Mouse (Mus musculus): ENCODE data around the gene Cdc34b. TPM values are rescaled to one million over a fixed set of nuclear protein-coding genes. Genes with fewer than 3 reads are reported as not detected.

Cdc34b gene
- polyA plus RNA-seq, 1 experiment: 0.11 TPM

- no peak overlapping the region for H3K4me3 ChIP-seq
- H3ac ChIP-seq (ENCODE audit: control insufficient read depth, insufficient read length): no peak overlapping the region
- no peaks in the 10 kb centered on the region for H3K79me2 ChIP-seq (ENCODE audit: control insufficient read depth, insufficient read depth)
- no peaks in the 10 kb centered on the region for H3K27me3 ChIP-seq (ENCODE audit: control insufficient read depth, insufficient read depth, insufficient read length)
- H3K36me3 ChIP-seq (ENCODE audit: control insufficient read depth, insufficient read depth): no peaks in the 10 kb centered on the region
- no peak for TF ChIP-seq USF1 (IDR thresholded peaks at IDR 0.05; ENCODE audit: low read depth)
- TF ChIP-seq POLR2AphosphoS2 (IDR thresholded peaks at IDR 0.05; ENCODE audit: insufficient read length, low read depth): no peak
- no peak for TF ChIP-seq MYOD1 (IDR thresholded peaks at IDR 0.05; ENCODE audit: control insufficient read depth in 1 of 3, insufficient read length in 2 of 3, low read depth in 2 of 3)
- TF ChIP-seq REST (IDR thresholded peaks at IDR 0.05; ENCODE audit: insufficient read depth, insufficient read length): no peak
- no peak for TF ChIP-seq TCF12 (IDR thresholded peaks at IDR 0.05; ENCODE audit: insufficient read depth, poor library complexity, severe bottlenecking)
- no peak for TF ChIP-seq CEBPB (IDR thresholded peaks at IDR 0.05; ENCODE audit: insufficient read depth, poor library complexity, severe bottlenecking)
- no peak for TF ChIP-seq E2F4 (IDR thresholded peaks at IDR 0.05; ENCODE audit: insufficient read depth)
- no peak for TF ChIP-seq POLR2A (IDR thresholded peaks at IDR 0.05; ENCODE audit: insufficient read length, low read depth)
- no peak overlapping the region for H3K4me2 ChIP-seq (ENCODE audit: low read depth)
Observed at GRCm38 (mm10) chr11:94767241-94767640, 25.7 kb downstream of the Cdc34b start.

GRCm38 (mm10) chr11:94772363-94773055 is 30.9 kb downstream of the Cdc34b start:
- no peaks in the 10 kb centered on the region for H3K36me3 ChIP-seq (ENCODE audit: control insufficient read depth, insufficient read depth)
- peaks cover 24% of the 10 kb centered on the region for H3K27me3 ChIP-seq (ENCODE audit: control insufficient read depth, insufficient read depth, insufficient read length)
- H3K4me3 ChIP-seq: no peak overlapping the region
- no peak overlapping the region for H3ac ChIP-seq (ENCODE audit: control insufficient read depth, insufficient read length)
- H3K4me2 ChIP-seq (ENCODE audit: low read depth): no peak overlapping the region
- no peaks in the 10 kb centered on the region for H3K79me2 ChIP-seq (ENCODE audit: control insufficient read depth, insufficient read depth)
- TF ChIP-seq MYOD1 (IDR thresholded peaks at IDR 0.05; ENCODE audit: control insufficient read depth in 1 of 3, insufficient read length in 2 of 3, low read depth in 2 of 3): no peak
- TF ChIP-seq MYOG (IDR thresholded peaks at IDR 0.05; ENCODE audit: control insufficient read depth in 1 of 3, insufficient read depth in 1 of 3, insufficient read length in 2 of 3, low read depth in 2 of 3): no peak
- no peak for TF ChIP-seq SRF (IDR thresholded peaks at IDR 0.05; ENCODE audit: control insufficient read depth, insufficient read length, low read depth)
- TF ChIP-seq POLR2AphosphoS2 (IDR thresholded peaks at IDR 0.05; ENCODE audit: insufficient read length, low read depth): no peak
- no peak for TF ChIP-seq MAX (IDR thresholded peaks at IDR 0.05; ENCODE audit: low read depth)
- TF ChIP-seq POLR2A (IDR thresholded peaks at IDR 0.05; ENCODE audit: insufficient read length, low read depth): no peak
- TF ChIP-seq CEBPB (IDR thresholded peaks at IDR 0.05; ENCODE audit: insufficient read depth, poor library complexity, severe bottlenecking): no peak
- TF ChIP-seq REST (IDR thresholded peaks at IDR 0.05; ENCODE audit: insufficient read depth, insufficient read length): no peak
- no peak for TF ChIP-seq TCF3 (IDR thresholded peaks at IDR 0.05; ENCODE audit: insufficient read length, low read depth)
- TF ChIP-seq USF1 (IDR thresholded peaks at IDR 0.05; ENCODE audit: low read depth): no peak
- no peak for TF ChIP-seq TCF12 (IDR thresholded peaks at IDR 0.05; ENCODE audit: insufficient read depth, poor library complexity, severe bottlenecking)

- Histone ChIP-seq H3ac (ENCODE audit: control insufficient read depth, insufficient read length) (no peak overlapping the region), H3K79me2 (ENCODE audit: control insufficient read depth, insufficient read depth) (no peaks in the 10 kb centered on the region), H3K27me3 (ENCODE audit: control insufficient read depth, insufficient read depth, insufficient read length) (peaks cover 26% of the 10 kb centered on the region), H3K4me3 (no peak overlapping the region), H3K4me2 (ENCODE audit: low read depth) (no peak overlapping the region), H3K36me3 (ENCODE audit: control insufficient read depth, insufficient read depth) (no peaks in the 10 kb centered on the region)
- TF ChIP-seq CEBPB (IDR thresholded peaks at IDR 0.05; ENCODE audit: insufficient read depth, poor library complexity, severe bottlenecking): no peak
Observed at GRCm38 (mm10) chr11:94773851-94774250, 32.3 kb downstream of the Cdc34b start.

GRCm38 (mm10) chr11:94774887-94775497 is 33.4 kb downstream of the Cdc34b start:
- H3K4me3 ChIP-seq: no peak overlapping the region
- no peaks in the 10 kb centered on the region for H3K36me3 ChIP-seq (ENCODE audit: control insufficient read depth, insufficient read depth)
- no peak overlapping the region for H3K4me2 ChIP-seq (ENCODE audit: low read depth)
- H3K79me2 ChIP-seq (ENCODE audit: control insufficient read depth, insufficient read depth): no peaks in the 10 kb centered on the region
- H3ac ChIP-seq (ENCODE audit: control insufficient read depth, insufficient read length): no peak overlapping the region
- TF ChIP-seq USF1 (IDR thresholded peaks at IDR 0.05; ENCODE audit: low read depth) (no peak), REST (IDR thresholded peaks at IDR 0.05; ENCODE audit: insufficient read depth, insufficient read length) (no peak), POLR2AphosphoS2 (IDR thresholded peaks at IDR 0.05; ENCODE audit: insufficient read length, low read depth) (no peak), TCF12 (IDR thresholded peaks at IDR 0.05; ENCODE audit: insufficient read depth, poor library complexity, severe bottlenecking) (no peak), MAX (IDR thresholded peaks at IDR 0.05; ENCODE audit: low read depth) (no peak), TCF3 (IDR thresholded peaks at IDR 0.05; ENCODE audit: insufficient read length, low read depth) (no peak), MYOD1 (IDR thresholded peaks at IDR 0.05; ENCODE audit: control insufficient read depth in 1 of 3, insufficient read length in 2 of 3, low read depth in 2 of 3) (no peak), CEBPB (IDR thresholded peaks at IDR 0.05; ENCODE audit: insufficient read depth, poor library complexity, severe bottlenecking) (no peak), SRF (IDR thresholded peaks at IDR 0.05; ENCODE audit: control insufficient read depth, insufficient read length, low read depth) (no peak), POLR2A (IDR thresholded peaks at IDR 0.05; ENCODE audit: insufficient read length, low read depth) (no peak), E2F4 (IDR thresholded peaks at IDR 0.05; ENCODE audit: insufficient read depth) (no peak), MYOG (IDR thresholded peaks at IDR 0.05; ENCODE audit: control insufficient read depth in 1 of 3, insufficient read depth in 1 of 3, insufficient read length in 2 of 3, low read depth in 2 of 3) (no peak)
- peaks cover 26% of the 10 kb centered on the region for H3K27me3 ChIP-seq (ENCODE audit: control insufficient read depth, insufficient read depth, insufficient read length)

- no peak within 1 kb of the TSS for H3ac ChIP-seq (ENCODE audit: control insufficient read depth, insufficient read length)
- no peaks in the 10 kb centered on the region for H3K36me3 ChIP-seq (ENCODE audit: control insufficient read depth, insufficient read depth)
- peaks cover 1% of the 10 kb centered on the region for H3K27me3 ChIP-seq (ENCODE audit: control insufficient read depth, insufficient read depth, insufficient read length)
- H3K79me2 ChIP-seq (ENCODE audit: control insufficient read depth, insufficient read depth): no peaks in the 10 kb centered on the region
- TF ChIP-seq MAX (IDR thresholded peaks at IDR 0.05; ENCODE audit: low read depth) (no peak), POLR2A (IDR thresholded peaks at IDR 0.05; ENCODE audit: insufficient read length, low read depth) (no peak), USF1 (IDR thresholded peaks at IDR 0.05; ENCODE audit: low read depth) (no peak), MYOG (IDR thresholded peaks at IDR 0.05; ENCODE audit: control insufficient read depth in 1 of 3, insufficient read depth in 1 of 3, insufficient read length in 2 of 3, low read depth in 2 of 3) (no peak), E2F4 (IDR thresholded peaks at IDR 0.05; ENCODE audit: insufficient read depth) (no peak), POLR2AphosphoS2 (IDR thresholded peaks at IDR 0.05; ENCODE audit: insufficient read length, low read depth) (no peak), CEBPB (IDR thresholded peaks at IDR 0.05; ENCODE audit: insufficient read depth, poor library complexity, severe bottlenecking) (no peak), REST (IDR thresholded peaks at IDR 0.05; ENCODE audit: insufficient read depth, insufficient read length) (no peak), TCF3 (IDR thresholded peaks at IDR 0.05; ENCODE audit: insufficient read length, low read depth) (no peak), MYOD1 (IDR thresholded peaks at IDR 0.05; ENCODE audit: control insufficient read depth in 1 of 3, insufficient read length in 2 of 3, low read depth in 2 of 3) (no peak), TCF12 (IDR thresholded peaks at IDR 0.05; ENCODE audit: insufficient read depth, poor library complexity, severe bottlenecking) (no peak)
- H3K4me2 ChIP-seq (ENCODE audit: low read depth): no peak within 1 kb of the TSS
- no peak within 1 kb of the TSS for H3K4me3 ChIP-seq
Observed at GRCm38 (mm10) chr11:94782603-94783002, 41.0 kb downstream of the Cdc34b start, which contains the start of gene Tmem92. Tmem92 (minus strand) TSS chr11:94782703.
